Mouse (Mus musculus): ENCODE data around the gene Clybl.

DNA sequence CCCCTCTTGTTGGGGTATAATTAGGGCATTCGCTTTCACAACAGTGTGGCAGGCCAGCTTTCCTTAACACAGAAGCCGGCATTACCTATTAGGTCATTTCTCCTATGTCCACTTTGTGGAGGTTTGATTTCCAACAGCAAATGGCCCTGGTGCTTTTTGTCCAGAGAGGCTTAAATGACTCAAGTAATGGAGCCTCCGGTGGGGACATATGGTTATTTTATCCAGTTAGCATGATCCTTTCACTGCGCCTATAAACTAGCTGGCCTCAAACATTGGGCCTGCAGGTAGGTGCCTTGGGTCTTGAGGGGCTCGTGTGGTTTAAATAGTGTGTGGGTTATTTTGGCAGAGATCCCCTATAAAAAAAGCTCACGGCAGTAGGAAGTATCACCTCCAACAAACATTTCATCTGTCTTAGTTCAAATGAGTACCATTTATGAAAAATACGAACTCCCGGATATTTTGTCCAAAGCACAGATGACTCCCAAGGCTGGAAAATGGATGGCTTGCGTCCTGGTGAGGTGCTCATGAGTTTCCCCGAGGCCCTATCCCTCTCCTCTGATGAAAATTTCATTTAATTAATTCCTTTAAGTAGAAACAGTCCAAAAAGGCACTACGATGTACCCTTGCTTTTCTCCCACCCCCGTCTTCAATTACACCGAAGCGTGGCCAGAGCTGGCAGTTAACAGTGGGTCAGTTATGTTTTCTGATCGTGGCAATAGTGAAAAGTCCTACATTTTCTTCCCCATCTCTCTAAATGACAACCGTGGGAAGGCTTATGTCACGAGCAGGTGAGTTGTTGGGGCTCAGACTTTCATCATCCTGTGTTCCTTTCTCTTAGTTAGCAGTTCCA lies 205.0 kb downstream of the Clybl start:
- TF ChIP-seq POLR2A (IDR thresholded peaks at IDR 0.05; ENCODE audit: borderline replicate concordance, control insufficient read depth, low read depth, low read length) (no peak), CTCF (IDR thresholded peaks at IDR 0.05; ENCODE audit: control insufficient read depth, insufficient read depth, low read length) (no peak)
